Mouse (Mus musculus): ENCODE measurements around the gene Panx2. TPM values are rescaled to one million over a fixed set of nuclear protein-coding genes. Genes with fewer than 3 reads are reported as not detected.
A peak's percentile ranks its signal among the peaks of the same experiment; 100 is the strongest.

Panx2 gene
- polyA plus RNA-seq, 1 experiment from 2014 or later, result 1.3 TPM

- H3K36me3 ChIP-seq (replicated peaks), result no peaks in the 10 kb centered on the region
- H3K27me3 ChIP-seq, result peaks cover 61% of the 10 kb centered on the region
- no peak overlapping the region for H3K4me3 ChIP-seq (replicated peaks)
- ATAC-seq (ENCODE audit: low FRiP score), result no peak
- H3K4me1 ChIP-seq, result peaks cover 17% of the 10 kb centered on the region
- no peaks in the 10 kb centered on the region for H3K9me3 ChIP-seq
- WGBS, result 93% methylated on average over 5 of the region's 5 CpGs
- H3K27ac ChIP-seq, result no peak overlapping the region
- H3K9ac ChIP-seq, result no peak overlapping the region
- no peak overlapping the region for H3K4me2 ChIP-seq
Observed at GRCm38 (mm10) chr15:89062518-89062910, 3.0 kb downstream of the Panx2 start.

- H3K27ac ChIP-seq, result no peak overlapping the region
- H3K27me3 ChIP-seq, result peaks cover 62% of the 10 kb centered on the region
- WGBS, result 81% methylated on average over 7 of the region's 7 CpGs
- ATAC-seq (ENCODE audit: low FRiP score), result no peak
- no peaks in the 10 kb centered on the region for H3K9me3 ChIP-seq
- no peaks in the 10 kb centered on the region for H3K36me3 ChIP-seq (replicated peaks)
- H3K4me1 ChIP-seq, result peaks cover 18% of the 10 kb centered on the region
- H3K9ac ChIP-seq, result no peak overlapping the region
- no peak overlapping the region for H3K4me3 ChIP-seq (replicated peaks)
- H3K4me2 ChIP-seq, result no peak overlapping the region
Observed at GRCm38 (mm10) chr15:89063001-89063400, 3.5 kb downstream of the Panx2 start.

GRCm38 (mm10) chr15:89063536-89063935, 4.0 kb downstream of the Panx2 start:
- ATAC-seq (ENCODE audit: low FRiP score), result no peak
- peaks cover 18% of the 10 kb centered on the region for H3K4me1 ChIP-seq
- WGBS, result 84% methylated on average over 6 of the region's 6 CpGs
- H3K4me3 ChIP-seq (replicated peaks), result no peak overlapping the region
- H3K27me3 ChIP-seq, result peaks cover 63% of the 10 kb centered on the region
- H3K36me3 ChIP-seq (replicated peaks), result no peaks in the 10 kb centered on the region
- H3K9ac ChIP-seq, result no peak overlapping the region
- no peaks in the 10 kb centered on the region for H3K9me3 ChIP-seq
- H3K27ac ChIP-seq, result no peak overlapping the region
- no peak overlapping the region for H3K4me2 ChIP-seq

- Histone ChIP-seq H3K4me3 (replicated peaks) (no peak overlapping the region), H3K9me3 (no peaks in the 10 kb centered on the region), H3K27me3 (peaks cover 69% of the 10 kb centered on the region), H3K36me3 (replicated peaks) (no peaks in the 10 kb centered on the region), H3K4me1 (peaks cover 13% of the 10 kb centered on the region), H3K27ac (no peak overlapping the region), H3K9ac (no peak overlapping the region), H3K4me2 (no peak overlapping the region)
- ATAC-seq (ENCODE audit: low FRiP score), result no peak
- WGBS, result 92% methylated on average over 5 of the region's 5 CpGs
Observed at GRCm38 (mm10) chr15:89064891-89065290, 5.4 kb downstream of the Panx2 start.

GRCm38 (mm10) chr15:89067609-89068008, 8.1 kb downstream of the Panx2 start:
- H3K4me3 ChIP-seq (replicated peaks), result no peak overlapping the region
- peaks cover 52% of the 10 kb centered on the region for H3K27me3 ChIP-seq
- no peak overlapping the region for H3K9ac ChIP-seq
- ATAC-seq (ENCODE audit: low FRiP score), result no peak
- H3K27ac ChIP-seq, result no peak overlapping the region
- no peak overlapping the region for H3K4me2 ChIP-seq
- no peaks in the 10 kb centered on the region for H3K36me3 ChIP-seq (replicated peaks)
- WGBS, result 46% methylated on average over 35 of the region's 35 CpGs
- 0 out of 2 replicates have a peak, but pooled peaks cover 4% of the 10 kb centered on the region for H3K4me1 ChIP-seq
- H3K9me3 ChIP-seq, result no peaks in the 10 kb centered on the region

- H3K9me3 ChIP-seq, result no peaks in the 10 kb centered on the region
- H3K36me3 ChIP-seq (replicated peaks), result no peaks in the 10 kb centered on the region
- no peak for ATAC-seq (ENCODE audit: low FRiP score)
- 0 out of 2 replicates have a peak, but pooled peaks cover 4% of the 10 kb centered on the region for H3K4me1 ChIP-seq
- WGBS, result 37% methylated on average over 26 of the region's 26 CpGs
- no peak overlapping the region for H3K4me2 ChIP-seq
- H3K27me3 ChIP-seq, result peaks cover 53% of the 10 kb centered on the region
- H3K4me3 ChIP-seq (replicated peaks), result no peak overlapping the region
- no peak overlapping the region for H3K9ac ChIP-seq
- H3K27ac ChIP-seq, result no peak overlapping the region
Observed at GRCm38 (mm10) chr15:89068226-89068625, 8.7 kb downstream of the Panx2 start.

- H3K36me3 ChIP-seq (replicated peaks), result no peaks in the 10 kb centered on the region
- no peak overlapping the region for H3K9ac ChIP-seq
- WGBS, result 89% methylated on average over 19 of the region's 19 CpGs
- no peak overlapping the region for H3K27ac ChIP-seq
- H3K4me2 ChIP-seq, result no peak overlapping the region
- peaks cover 56% of the 10 kb centered on the region for H3K27me3 ChIP-seq
- ATAC-seq (ENCODE audit: low FRiP score), result no peak
- no peaks in the 10 kb centered on the region for H3K9me3 ChIP-seq
- H3K4me3 ChIP-seq (replicated peaks), result no peak overlapping the region
- peaks cover 6% of the 10 kb centered on the region for H3K4me1 ChIP-seq
Observed at GRCm38 (mm10) chr15:89069336-89069840, 9.9 kb downstream of the Panx2 start.

- H3K9ac ChIP-seq, result no peak overlapping the region
- no peak overlapping the region for H3K4me2 ChIP-seq
- H3K36me3 ChIP-seq (replicated peaks), result no peaks in the 10 kb centered on the region
- no peak overlapping the region for H3K4me3 ChIP-seq (replicated peaks)
- ATAC-seq (ENCODE audit: low FRiP score), result no peak
- no peak overlapping the region for H3K27ac ChIP-seq
- H3K9me3 ChIP-seq, result no peaks in the 10 kb centered on the region
- 74% methylated on average over 24 of the region's 24 CpGs for WGBS
- H3K27me3 ChIP-seq, result peaks cover 54% of the 10 kb centered on the region
- H3K4me1 ChIP-seq, result peaks cover 17% of the 10 kb centered on the region
Observed at GRCm38 (mm10) chr15:89070606-89071005, 11.1 kb downstream of the Panx2 start.

- Histone ChIP-seq H3K4me1 (peaks cover 38% of the 10 kb centered on the region), H3K9me3 (no peaks in the 10 kb centered on the region), H3K27ac (no peak overlapping the region), H3K9ac (0 out of 2 replicates have a peak overlapping the region, but pooled peaks have one; percentile 81), H3K4me3 (replicated peaks) (no peak overlapping the region), H3K4me2 (no peak overlapping the region), H3K27me3 (peaks cover 20% of the 10 kb centered on the region), H3K36me3 (replicated peaks) (no peaks in the 10 kb centered on the region)
- ATAC-seq (ENCODE audit: low FRiP score), result no peak
- WGBS, result 84% methylated on average over 10 of the region's 10 CpGs
Observed at GRCm38 (mm10) chr15:89073993-89074603, 14.6 kb downstream of the Panx2 start.

GRCm38 (mm10) chr15:89074613-89075477, 15.3 kb downstream of the Panx2 start, which contains the start of gene Trabd:
TSS of gene Trabd (plus strand) at chr15:89075124.
- no peak; the same call in 1 of the 2 replicates for ATAC-seq (ENCODE audit: low FRiP score)
- Histone ChIP-seq H3K4me3 (replicated peaks) (peak within 1 kb of the TSS; percentile 88), H3K36me3 (replicated peaks) (no peaks in the 10 kb centered on the region), H3K4me1 (peaks cover 38% of the 10 kb centered on the region), H3K4me2 (peak within 1 kb of the TSS; percentile 75), H3K9ac (peak within 1 kb of the TSS; percentile 81), H3K27me3 (peaks cover 13% of the 10 kb centered on the region), H3K27ac (peak within 1 kb of the TSS; percentile 84), H3K9me3 (no peaks in the 10 kb centered on the region)
- 19% methylated on average over 11 of the region's 11 CpGs for WGBS

- peak overlapping the region; percentile 84 for H3K27ac ChIP-seq
- H3K4me3 ChIP-seq (replicated peaks), result peak overlapping the region; percentile 88
- H3K36me3 ChIP-seq (replicated peaks), result no peaks in the 10 kb centered on the region
- peak overlapping the region; percentile 75 for H3K4me2 ChIP-seq
- WGBS, result under 1% methylated on average over 49 of the region's 59 CpGs
- peak overlapping the region; percentile 81 for H3K9ac ChIP-seq
- H3K9me3 ChIP-seq, result no peaks in the 10 kb centered on the region
- 0 out of 2 replicates have a peak, but pooled peaks cover 7% of the 10 kb centered on the region for H3K27me3 ChIP-seq
- ATAC-seq (ENCODE audit: low FRiP score), result peak; percentile 93
- peaks cover 38% of the 10 kb centered on the region for H3K4me1 ChIP-seq
Observed at GRCm38 (mm10) chr15:89075478-89076147, 16.1 kb downstream of the Panx2 start.

Measured in forebrain, embryonic 12.5 days (tissue).